Mouse (Mus musculus): ENCODE measurements around the gene Kif9. TPM values are rescaled to one million over a fixed set of nuclear protein-coding genes. Genes with fewer than 3 reads are reported as not detected.
A peak's percentile ranks its signal among the peaks of the same experiment; 100 is the strongest.

Gene Kif9
- polyA plus RNA-seq, 1 experiment from 2014 or later: 1.1 TPM

DNA sequence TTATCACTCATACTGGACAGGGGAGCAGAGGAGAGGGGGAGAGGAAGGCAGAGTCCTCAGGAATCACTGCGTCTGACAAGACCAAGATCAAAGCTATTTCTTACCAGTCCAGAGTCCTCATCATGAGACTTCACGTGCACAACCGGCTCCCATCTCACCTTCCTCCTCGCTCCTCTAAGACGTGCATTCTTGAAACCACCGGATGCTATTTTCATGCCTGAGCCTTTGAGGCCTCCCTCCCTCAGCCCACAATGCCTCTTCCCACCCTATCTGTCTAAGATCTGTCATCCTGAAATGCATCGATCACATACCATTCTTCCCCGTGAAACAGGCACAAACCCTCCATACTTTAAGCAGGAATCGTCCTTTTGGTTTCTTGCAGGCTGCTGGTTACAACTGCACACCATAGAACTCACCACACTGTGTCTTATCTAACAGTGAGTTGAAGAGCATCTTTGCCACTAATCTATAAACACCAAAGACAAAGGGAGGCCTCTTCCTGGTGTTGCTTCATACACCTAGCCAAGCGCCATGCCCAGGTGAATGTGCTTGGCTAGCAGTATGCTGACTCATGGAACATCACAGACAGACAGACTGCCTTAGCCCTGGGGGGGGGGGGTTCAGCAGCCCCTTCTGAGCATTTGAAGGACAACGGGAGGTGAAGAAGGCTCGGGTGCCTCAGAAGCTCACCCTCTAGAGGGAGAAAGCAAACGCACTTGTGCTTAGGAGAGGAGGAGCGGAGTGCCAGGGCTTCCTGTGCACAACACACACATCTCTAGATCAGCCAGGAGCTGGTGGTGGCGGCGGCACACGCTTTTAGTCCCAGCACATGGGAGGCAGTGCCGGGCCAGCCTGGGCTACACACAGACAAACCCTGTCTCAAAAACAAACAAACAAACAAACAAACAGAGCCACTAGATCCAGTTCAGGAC lies 15.6 kb upstream of the Kif9 start:
- H3K4me1 ChIP-seq: no peaks in the 10 kb centered on the region
- WGBS: 81% methylated on average over 18 of the region's 18 CpGs
- H3K4me3 ChIP-seq (replicated peaks): no peak overlapping the region
- no peaks in the 10 kb centered on the region for H3K36me3 ChIP-seq
- no peak for ATAC-seq (ENCODE audit: insufficient read depth, low FRiP score, low read depth)
- no peak overlapping the region for H3K4me2 ChIP-seq
- no peak overlapping the region for H3K27ac ChIP-seq
- no peaks in the 10 kb centered on the region for H3K9me3 ChIP-seq
- H3K9ac ChIP-seq: no peak overlapping the region
- no peaks in the 10 kb centered on the region for H3K27me3 ChIP-seq (replicated peaks)

DNA sequence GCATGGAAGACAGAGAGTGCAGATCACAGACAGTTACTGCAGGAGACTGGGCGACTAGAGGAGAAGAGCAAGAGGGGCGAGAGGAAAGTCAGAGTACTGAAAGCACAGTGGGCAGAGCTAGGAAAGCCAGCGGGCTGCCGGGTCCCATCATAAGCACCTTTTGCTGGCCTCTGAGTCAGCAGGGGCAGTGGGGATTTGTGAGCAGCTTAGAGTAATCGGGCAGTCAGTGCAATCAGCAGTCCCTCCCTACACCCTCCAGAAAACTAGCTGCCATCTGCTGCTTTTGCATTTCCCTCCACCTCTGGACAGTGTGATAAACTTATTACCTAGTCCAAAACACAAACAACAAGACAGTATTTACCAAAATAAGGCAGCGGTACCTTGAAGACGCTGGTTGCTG lies 14.4 kb upstream of the Kif9 start:
- Histone ChIP-seq H3K4me3 (replicated peaks) (no peak overlapping the region), H3K36me3 (no peaks in the 10 kb centered on the region), H3K9ac (no peak overlapping the region), H3K27ac (no peak overlapping the region), H3K4me1 (no peaks in the 10 kb centered on the region), H3K4me2 (no peak overlapping the region), H3K9me3 (no peaks in the 10 kb centered on the region), H3K27me3 (replicated peaks) (no peaks in the 10 kb centered on the region)
- ATAC-seq (ENCODE audit: insufficient read depth, low FRiP score, low read depth): no peak
- WGBS: 75% methylated on average over 7 of the region's 7 CpGs

DNA sequence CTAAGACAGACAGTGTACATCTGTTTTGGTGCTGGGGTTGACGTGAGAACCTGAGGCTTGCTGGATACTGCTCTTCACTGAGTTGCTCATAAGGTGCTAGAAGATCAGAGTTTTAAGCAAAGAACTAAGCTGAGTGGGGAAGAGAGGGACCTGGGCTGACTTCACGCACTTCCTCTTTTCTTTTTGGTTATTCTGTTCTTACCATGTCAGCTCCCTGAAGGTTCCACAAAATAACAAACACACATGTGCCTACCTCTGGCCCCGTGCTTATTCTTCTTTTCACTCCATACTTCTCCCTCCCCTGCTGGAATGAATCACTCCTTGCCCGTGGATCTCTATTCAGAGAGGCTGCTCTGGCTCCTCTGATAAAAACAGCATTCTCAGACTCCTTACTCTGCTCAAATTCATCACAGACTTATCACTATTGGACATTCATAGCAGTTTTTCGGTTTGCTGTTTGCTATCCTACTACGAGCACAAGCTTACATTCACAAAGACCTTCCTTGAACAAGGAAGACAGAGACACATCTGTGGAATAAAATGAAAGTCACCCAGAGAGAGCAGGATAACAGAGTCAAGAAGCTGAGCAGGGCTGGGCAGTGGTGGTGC lies 12.7 kb upstream of the Kif9 start:
- no peak for ATAC-seq (ENCODE audit: insufficient read depth, low FRiP score, low read depth)
- Histone ChIP-seq H3K27ac (no peak overlapping the region), H3K9me3 (no peaks in the 10 kb centered on the region), H3K4me1 (no peaks in the 10 kb centered on the region), H3K9ac (no peak overlapping the region), H3K4me3 (replicated peaks) (no peak overlapping the region), H3K4me2 (no peak overlapping the region), H3K27me3 (replicated peaks) (no peaks in the 10 kb centered on the region), H3K36me3 (no peaks in the 10 kb centered on the region)
- WGBS: 84% methylated on average over 6 of the region's 6 CpGs

DNA sequence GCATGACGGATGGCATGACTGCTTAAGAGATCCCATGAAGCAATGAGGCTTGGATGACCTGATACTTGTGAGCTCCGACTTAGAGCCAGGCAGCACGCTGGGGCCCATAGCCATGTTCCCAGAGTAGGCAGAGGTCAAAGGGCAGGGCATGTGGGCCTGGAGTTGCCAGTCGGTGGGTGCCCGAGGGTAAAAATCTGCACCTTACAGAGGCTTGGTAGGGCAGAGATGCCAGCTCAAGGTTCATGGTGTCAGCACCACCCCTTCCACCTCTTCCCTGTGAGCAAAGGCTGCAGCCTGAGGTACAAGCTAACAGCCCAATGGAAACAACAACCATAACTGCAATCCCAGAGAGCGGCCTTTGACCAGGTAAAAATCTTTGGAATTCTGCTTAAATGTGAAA lies 11.4 kb upstream of the Kif9 start:
- H3K36me3 ChIP-seq: no peaks in the 10 kb centered on the region
- H3K4me2 ChIP-seq: no peak overlapping the region
- no peak overlapping the region for H3K27ac ChIP-seq
- no peak for ATAC-seq (ENCODE audit: insufficient read depth, low FRiP score, low read depth)
- H3K4me1 ChIP-seq: no peaks in the 10 kb centered on the region
- no peaks in the 10 kb centered on the region for H3K9me3 ChIP-seq
- no peak overlapping the region for H3K9ac ChIP-seq
- no peak overlapping the region for H3K4me3 ChIP-seq (replicated peaks)
- 89% methylated on average over 6 of the region's 6 CpGs for WGBS
- no peaks in the 10 kb centered on the region for H3K27me3 ChIP-seq (replicated peaks)

DNA sequence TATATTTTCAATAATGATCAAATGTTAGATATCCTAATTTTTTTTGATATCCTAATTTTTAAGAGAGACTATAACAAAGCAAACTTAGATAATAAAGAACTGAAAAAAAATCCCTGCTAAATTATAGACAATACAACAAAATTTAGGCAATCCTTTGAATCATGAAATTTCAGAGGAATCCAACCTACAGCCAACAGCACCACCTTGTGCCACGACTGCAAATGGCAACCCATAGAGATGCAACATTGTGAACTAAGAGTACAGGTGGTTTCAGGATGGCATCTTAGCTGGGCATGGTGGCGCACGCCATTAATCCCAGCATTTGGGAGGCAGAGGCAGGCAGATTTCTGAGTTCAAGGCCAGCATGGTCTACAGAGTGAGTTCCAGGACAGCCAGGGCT lies 10.6 kb upstream of the Kif9 start:
- no peak for ATAC-seq (ENCODE audit: insufficient read depth, low FRiP score, low read depth)
- Histone ChIP-seq H3K27me3 (replicated peaks) (no peaks in the 10 kb centered on the region), H3K4me2 (no peak overlapping the region), H3K9me3 (no peaks in the 10 kb centered on the region), H3K9ac (no peak overlapping the region), H3K4me3 (replicated peaks) (no peak overlapping the region), H3K27ac (no peak overlapping the region), H3K4me1 (no peaks in the 10 kb centered on the region), H3K36me3 (no peaks in the 10 kb centered on the region)
- 80% methylated on average over 3 of the region's 3 CpGs for WGBS

DNA sequence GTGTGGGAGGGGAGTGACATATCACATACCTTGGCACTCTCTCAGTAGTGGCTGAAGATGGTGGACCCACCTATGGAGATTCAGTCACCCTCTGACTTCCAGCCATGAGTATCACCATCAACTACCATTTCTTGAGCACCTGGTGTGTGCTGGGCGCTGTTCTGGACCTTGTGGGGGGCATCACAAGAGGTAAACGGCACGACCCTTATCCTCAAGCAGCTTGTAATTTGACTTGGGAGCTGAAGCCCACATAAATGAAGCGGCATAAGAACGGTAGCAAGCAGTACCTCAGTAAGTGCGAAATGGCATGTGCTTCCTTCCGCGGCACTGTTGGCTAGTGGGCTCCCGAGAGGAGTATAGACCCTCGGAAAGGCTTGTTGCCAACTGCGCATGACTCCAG lies 1.2 kb downstream of the Kif9 start:
- no peak overlapping the region for H3K4me3 ChIP-seq (replicated peaks)
- peaks cover 11% of the 10 kb centered on the region for H3K4me1 ChIP-seq
- H3K27me3 ChIP-seq (replicated peaks): no peaks in the 10 kb centered on the region
- no peaks in the 10 kb centered on the region; the same call in 1 of the 2 replicates for H3K36me3 ChIP-seq
- ATAC-seq (ENCODE audit: insufficient read depth, low FRiP score, low read depth): no peak
- H3K4me2 ChIP-seq: no peak overlapping the region
- H3K9me3 ChIP-seq: no peaks in the 10 kb centered on the region
- H3K27ac ChIP-seq: no peak overlapping the region
- H3K9ac ChIP-seq: no peak overlapping the region
- WGBS: 46% methylated on average over 11 of the region's 11 CpGs

DNA sequence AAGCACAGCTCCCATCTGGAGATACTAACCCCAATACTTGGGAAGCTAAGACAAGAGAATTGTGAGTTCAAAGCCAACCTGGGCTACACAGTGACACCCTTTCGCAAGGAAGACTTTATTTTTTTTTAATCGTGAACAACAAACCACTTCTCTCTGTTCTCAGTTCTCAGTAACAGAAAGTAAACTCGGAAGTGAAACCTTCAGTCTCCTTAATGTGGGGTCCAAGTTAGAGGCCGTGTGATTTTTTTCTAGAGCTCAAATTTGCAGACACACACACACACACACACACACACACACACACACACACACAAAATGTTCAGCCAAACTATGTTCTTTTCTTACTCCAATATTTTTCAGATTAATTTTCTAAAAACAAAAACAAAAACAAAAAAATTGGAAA lies 1.9 kb downstream of the Kif9 start:
- Histone ChIP-seq H3K27me3 (replicated peaks) (no peaks in the 10 kb centered on the region), H3K4me3 (replicated peaks) (no peak overlapping the region), H3K9me3 (no peaks in the 10 kb centered on the region), H3K36me3 (no peaks in the 10 kb centered on the region), H3K9ac (no peak overlapping the region), H3K4me1 (peaks cover 11% of the 10 kb centered on the region), H3K27ac (no peak overlapping the region), H3K4me2 (no peak overlapping the region)
- no peak for ATAC-seq (ENCODE audit: insufficient read depth, low FRiP score, low read depth)
- WGBS: 71% methylated on average over 4 of the region's 4 CpGs

DNA sequence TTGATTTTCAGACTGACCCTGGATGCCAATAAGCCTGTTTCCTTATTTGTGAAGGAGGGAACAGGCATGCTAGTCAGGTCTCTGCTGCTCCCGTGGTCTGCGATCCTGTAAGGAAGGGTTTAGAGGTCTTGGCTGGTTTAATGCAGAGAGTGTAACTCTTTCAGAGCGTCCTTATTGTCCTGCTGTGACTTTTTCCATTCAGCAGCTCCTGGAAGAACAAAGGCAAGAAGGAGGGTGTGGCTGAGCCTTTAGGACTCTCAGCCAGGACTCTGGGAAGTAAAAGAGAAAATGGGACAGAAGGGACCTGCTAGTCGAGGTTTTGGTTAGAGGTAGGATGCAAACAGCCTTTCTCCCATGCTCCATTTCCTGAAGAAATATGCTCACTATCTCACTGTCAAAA lies 12.1 kb downstream of the Kif9 start:
- Histone ChIP-seq H3K9me3 (no peaks in the 10 kb centered on the region), H3K27ac (no peak overlapping the region), H3K36me3 (no peaks in the 10 kb centered on the region), H3K4me2 (no peak overlapping the region), H3K4me1 (no peaks in the 10 kb centered on the region), H3K9ac (no peak overlapping the region), H3K27me3 (replicated peaks) (no peaks in the 10 kb centered on the region), H3K4me3 (replicated peaks) (no peak overlapping the region)
- WGBS: 55% methylated on average over 4 of the region's 4 CpGs
- no peak for ATAC-seq (ENCODE audit: insufficient read depth, low FRiP score, low read depth)

DNA sequence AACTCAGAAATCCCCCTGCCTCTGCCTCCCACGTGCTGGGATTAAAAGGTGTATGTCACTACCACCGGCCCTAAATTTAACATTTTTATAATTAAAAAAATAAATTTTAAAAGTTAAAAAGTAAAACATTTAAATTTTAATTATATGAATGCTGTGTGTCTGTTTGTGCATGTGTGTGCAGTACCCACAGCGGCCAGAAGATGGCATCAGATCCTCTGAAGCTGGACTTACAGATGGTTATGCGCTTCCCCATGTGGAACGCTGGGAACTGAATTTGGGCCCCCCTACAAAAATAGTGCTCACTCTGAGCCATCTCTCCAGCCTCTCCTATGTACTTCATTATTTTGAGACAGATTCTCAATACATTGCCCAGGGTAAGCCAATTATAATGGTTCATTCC lies 14.2 kb downstream of the Kif9 start:
- Histone ChIP-seq H3K27me3 (replicated peaks) (no peaks in the 10 kb centered on the region), H3K4me1 (no peaks in the 10 kb centered on the region), H3K36me3 (no peaks in the 10 kb centered on the region), H3K9me3 (no peaks in the 10 kb centered on the region), H3K9ac (no peak overlapping the region), H3K4me3 (replicated peaks) (no peak overlapping the region), H3K4me2 (no peak overlapping the region), H3K27ac (no peak overlapping the region)
- WGBS: 57% methylated on average over 5 of the region's 5 CpGs
- ATAC-seq (ENCODE audit: insufficient read depth, low FRiP score, low read depth): no peak

DNA sequence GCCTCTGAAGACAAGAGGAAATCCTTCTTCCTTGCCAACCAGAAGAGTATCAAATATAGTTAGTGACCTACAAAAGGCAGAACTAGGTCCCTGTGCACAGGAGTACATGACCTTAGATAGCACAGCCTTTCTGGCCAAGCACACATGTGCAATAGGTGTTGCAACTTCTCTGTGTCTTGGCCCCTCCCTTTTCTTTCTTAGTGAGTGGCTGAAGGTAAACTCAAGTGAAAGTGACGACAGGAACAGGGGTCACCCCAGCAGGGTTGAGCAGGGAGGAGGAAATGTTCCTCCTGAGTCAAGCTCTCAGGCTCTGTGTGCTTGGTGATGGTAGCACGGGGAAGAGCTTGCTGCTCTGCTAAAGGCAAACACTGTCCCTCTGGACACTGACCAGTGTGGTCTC lies 49.0 kb downstream of the Kif9 start:
- Histone ChIP-seq H3K9ac (no peak overlapping the region), H3K4me2 (no peak overlapping the region), H3K4me3 (replicated peaks) (no peak overlapping the region), H3K27me3 (replicated peaks) (no peaks in the 10 kb centered on the region), H3K4me1 (no peaks in the 10 kb centered on the region; the same call in 1 of the 2 replicates), H3K27ac (no peak overlapping the region), H3K36me3 (no peaks in the 10 kb centered on the region), H3K9me3 (no peaks in the 10 kb centered on the region)
- 37% methylated on average over 2 of the region's 2 CpGs for WGBS
- peak; percentile 67 for ATAC-seq (ENCODE audit: insufficient read depth, low FRiP score, low read depth)

DNA sequence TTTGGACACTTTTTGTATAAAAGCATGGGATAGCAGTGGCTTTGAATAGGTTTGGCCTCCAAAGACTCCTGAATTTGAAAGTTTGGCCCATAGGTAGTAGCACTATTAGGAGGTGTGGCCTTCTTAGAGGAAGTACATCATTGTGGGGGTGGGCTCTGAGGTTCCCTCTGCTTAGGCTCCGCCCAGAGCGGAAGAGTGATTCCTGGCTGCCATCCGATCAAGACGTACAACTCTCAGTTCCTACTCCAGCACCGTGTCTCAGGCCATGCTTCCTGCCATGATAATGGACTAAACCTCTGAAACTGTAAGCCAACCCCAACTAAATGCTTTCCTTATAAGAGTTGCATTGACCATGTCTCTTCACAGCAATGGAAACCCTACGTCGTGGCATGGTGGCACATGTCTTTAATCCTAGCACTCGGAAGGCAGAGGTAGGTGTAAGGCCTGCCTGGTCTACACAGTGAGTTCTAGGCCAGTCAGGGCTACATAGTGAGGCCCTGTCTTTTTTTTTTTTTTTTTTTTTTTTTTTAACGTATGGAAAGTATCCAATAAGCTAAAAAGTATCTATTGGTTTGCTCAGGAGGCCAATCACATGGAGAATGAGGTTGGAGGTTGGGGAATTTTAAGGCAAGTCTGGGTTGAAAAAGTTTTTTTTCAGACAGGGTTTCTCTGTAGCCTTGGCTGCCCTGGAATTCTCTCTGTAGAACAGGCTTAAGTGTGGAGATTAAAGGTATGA lies 52.4 kb downstream of the Kif9 start:
- WGBS: 55% methylated on average over 9 of the region's 9 CpGs
- no peak overlapping the region for H3K4me2 ChIP-seq
- no peak overlapping the region for H3K9ac ChIP-seq
- no peak overlapping the region for H3K4me3 ChIP-seq (replicated peaks)
- ATAC-seq (ENCODE audit: insufficient read depth, low FRiP score, low read depth): no peak
- no peaks in the 10 kb centered on the region for H3K36me3 ChIP-seq
- H3K27ac ChIP-seq: no peak overlapping the region
- H3K4me1 ChIP-seq: peaks cover 7% of the 10 kb centered on the region; the same call in 1 of the 2 replicates
- H3K9me3 ChIP-seq: no peaks in the 10 kb centered on the region
- no peaks in the 10 kb centered on the region for H3K27me3 ChIP-seq (replicated peaks)

DNA sequence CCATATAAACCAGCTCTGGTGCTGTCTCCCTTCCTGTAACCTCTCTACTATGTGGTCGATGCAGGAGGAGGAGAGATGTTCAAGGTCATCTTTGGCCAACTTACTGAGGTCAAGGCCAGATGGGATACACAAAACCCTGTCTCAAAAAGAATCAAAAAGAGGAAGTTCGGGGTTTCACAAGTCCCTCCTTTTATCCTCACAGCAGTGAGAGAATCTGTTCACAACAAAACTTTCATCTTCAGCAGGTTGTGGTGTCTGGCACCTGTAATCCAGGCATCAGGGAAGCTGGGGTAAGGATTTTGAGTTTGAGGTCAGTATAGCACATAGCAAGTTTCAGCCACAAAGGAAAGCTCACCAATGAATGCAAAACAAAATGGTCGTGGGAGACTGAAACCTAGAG lies 53.9 kb downstream of the Kif9 start:
- H3K9me3 ChIP-seq: no peaks in the 10 kb centered on the region
- no peak overlapping the region for H3K4me3 ChIP-seq (replicated peaks)
- ATAC-seq (ENCODE audit: insufficient read depth, low FRiP score, low read depth): no peak
- peaks cover 21% of the 10 kb centered on the region for H3K4me1 ChIP-seq
- 68% methylated on average over 3 of the region's 3 CpGs for WGBS
- H3K27ac ChIP-seq: peak overlapping the region; percentile 40; the same call in 1 of the 2 replicates
- H3K27me3 ChIP-seq (replicated peaks): no peaks in the 10 kb centered on the region
- H3K4me2 ChIP-seq: no peak overlapping the region
- no peak overlapping the region for H3K9ac ChIP-seq
- H3K36me3 ChIP-seq: no peaks in the 10 kb centered on the region
